Mouse (Mus musculus): ENCODE results near the gene Samd4. TPM values are rescaled to one million over a fixed set of nuclear protein-coding genes. Genes with fewer than 3 reads are reported as not detected.

Samd4 gene
- polyA plus RNA-seq, 3 experiments from 2014 or later = not detected

DNA sequence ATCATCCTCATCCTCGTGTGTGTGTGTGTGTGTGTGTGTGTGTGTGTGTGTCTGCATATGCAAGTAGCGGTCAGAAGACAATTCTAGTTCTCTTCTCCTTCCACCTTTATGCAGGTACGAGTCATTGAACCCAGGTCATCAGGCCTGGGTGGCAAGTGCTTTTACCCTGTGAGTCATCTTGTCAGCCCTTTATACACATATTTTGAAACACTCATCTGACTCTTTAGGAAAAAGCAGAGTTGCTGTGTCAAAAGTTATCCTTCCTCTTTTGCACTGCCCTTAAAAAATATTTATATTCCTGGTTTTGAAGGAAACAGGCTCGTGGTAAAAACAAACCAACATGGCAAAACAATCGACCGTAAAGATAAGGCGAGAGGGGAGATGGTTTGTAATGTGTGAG, 29.8 kb downstream of the Samd4 start:
- no peak for ATAC-seq

DNA sequence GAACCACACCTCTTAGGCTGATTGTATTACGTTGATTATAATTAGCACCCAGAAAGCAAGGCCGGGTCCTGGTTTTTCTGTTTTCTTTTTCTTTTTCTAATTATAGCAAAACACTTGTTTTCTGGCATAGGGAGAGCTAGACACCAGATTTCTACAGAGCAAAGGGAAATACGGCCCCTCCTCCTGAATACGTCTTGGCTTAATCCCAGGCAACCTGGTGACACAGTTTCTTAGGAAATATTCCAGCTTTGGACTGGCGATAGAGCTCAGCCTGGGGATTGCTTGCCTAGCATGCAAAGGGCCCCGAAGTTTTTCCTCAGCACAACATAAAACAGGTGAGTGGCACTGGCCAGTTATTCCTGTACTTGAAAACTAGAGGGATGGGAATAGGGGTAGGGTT, 31.7 kb downstream of the Samd4 start:
- ATAC-seq = no peak

DNA sequence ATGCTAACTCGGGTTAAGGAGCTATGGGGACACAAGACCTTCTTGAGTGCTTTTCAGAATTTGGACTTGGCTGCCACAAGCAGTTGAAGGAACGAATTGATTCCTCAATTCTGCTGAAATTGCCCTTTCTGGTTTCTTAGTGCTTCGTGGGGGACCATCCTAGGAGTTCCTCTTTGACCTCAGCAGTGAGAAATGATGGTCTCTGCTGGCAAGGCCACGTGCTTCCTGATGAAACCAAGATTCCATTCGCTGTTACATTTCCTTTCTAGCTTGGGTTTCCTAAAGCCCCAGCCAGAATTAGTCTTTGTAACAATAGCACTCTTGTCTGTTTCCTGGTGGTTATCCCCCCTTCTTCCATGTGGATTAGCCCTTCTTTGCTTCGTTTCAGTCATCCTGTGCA, 32.9 kb downstream of the Samd4 start:
- no peak for ATAC-seq

DNA sequence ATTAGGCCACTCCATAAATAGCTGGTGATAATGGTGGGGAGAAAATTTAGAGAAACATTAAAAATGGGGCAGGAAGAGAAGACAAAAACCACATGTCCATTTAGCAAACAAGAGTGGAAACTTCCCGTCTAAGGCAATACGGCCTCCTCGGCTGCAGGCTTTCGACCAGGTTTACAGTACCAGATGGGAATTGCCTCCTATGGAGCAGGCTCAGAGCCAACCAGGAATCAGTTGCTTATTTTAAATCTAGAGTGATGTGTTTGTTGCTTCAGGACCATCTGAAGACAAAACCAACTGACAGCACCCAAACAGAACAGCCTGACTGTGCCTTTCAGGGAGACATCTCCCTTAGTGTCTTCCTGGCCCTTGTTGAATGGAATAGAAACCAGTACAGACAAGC, 33.9 kb downstream of the Samd4 start:
- no peak for ATAC-seq

DNA sequence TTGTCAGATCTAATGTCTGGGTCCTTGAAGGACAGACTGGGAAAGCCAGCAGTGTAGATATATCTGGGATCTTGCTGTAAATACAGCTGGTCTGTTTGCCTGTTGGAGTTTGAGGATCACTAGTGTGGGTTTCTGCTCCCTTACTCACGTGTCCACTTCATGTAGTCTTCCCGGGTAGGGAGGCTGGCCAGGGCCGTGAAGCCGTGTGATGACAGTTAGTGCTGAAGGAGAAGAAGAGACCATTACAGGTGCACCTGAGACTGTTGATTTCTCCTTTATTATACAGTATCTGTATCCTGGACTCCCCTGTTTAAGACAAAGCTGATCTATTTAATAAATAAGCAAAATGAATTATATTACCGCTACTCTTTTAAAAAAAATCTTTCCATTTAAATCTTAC, 34.5 kb downstream of the Samd4 start:
- ATAC-seq = no peak

DNA sequence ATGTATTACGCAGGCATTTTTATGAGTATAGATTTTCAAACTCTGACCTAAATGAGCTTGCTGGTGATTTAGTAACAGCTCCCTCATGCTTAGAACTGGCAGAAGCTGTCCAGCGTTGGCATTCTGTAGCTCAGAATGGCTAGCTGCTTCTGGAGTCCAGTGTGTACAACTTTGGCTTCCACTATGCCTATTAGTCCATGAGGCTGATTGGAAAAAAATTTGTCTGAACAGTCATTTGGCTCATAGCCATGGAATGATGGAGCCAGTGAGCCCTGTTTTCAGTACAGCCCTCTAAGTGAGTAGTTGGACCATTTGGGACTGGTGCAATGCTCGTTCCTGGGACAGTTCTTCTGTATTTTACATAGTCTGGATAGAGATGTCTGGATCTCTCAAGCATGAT, 34.9 kb downstream of the Samd4 start:
- ATAC-seq = no peak

DNA sequence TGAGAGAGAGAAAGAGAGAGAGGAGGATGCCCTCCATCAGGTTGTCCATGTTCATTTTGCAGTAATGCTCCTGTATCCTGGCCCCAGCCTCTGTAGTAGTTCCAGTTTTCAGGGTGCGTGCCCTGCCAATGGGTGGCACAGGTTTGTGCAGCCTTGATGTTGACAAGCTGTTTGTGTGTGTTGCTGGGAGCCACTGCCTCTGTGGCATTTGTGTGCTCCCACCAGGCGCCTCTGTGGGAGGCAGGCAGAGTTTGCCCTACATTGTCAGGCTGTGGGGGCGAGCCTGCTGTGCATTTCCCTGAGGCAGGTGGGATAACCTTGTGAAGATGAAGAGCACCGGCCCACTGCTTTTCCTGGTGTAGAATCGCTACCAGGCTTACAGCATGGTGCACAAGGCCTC, 37.8 kb downstream of the Samd4 start:
- no peak for ATAC-seq

DNA sequence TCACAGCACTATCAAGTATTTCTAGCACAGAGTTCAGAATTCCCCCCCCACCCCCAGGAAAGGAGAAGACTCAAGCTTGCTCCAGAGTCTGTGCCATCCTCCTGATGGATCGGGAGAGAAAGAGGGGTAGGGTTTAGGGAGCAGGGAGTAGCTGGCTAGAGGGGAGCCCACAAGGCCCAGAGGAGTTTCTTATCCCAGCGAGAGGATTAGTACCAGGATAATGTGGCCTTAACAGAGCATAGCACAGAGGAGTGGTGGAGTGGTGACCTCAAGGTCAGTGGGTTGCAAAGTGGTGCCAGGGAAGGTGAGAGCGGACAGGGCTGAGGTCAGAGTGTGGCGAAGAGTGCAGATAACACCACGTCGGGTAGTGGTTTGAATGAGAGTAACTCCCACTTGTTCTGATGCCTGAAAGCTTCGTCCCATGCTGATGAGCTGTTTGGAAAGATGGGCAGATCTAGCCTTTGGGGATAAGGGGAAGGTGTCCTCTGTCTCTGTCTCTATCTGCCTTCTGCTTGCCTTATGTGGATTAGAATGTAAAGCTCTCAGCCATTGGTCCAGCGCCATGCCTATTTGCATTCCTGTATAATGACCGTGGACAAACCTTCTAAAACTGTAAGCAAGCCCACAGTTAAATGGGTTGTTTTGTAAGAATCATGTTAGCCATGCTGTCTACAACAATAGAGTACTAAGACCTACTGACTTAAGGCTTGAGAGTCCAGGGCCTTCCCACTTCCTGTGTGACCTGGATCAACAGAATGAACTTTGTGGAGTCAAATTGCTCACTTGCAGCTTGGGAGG, 38.7 kb downstream of the Samd4 start:
- ATAC-seq = no peak

DNA sequence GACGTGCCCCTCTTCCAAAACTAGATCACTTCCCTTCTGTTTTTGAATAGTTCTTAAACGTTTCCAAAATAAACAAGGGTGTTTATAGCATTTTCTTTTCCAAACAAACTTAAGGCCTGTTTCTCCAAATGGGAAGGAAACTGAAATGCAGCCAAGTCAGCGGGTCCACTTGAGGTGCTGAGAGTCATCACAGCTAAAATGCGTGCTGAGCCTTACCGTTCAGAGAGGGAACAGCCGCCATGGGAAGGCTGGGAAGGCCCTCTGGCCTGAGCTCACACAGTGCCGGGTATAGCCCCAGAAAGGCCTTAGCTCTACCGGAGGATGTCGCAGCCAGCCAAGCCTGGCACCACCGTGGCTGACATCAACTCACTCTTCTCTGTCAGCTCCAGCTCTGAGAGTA, 41.3 kb downstream of the Samd4 start:
- ATAC-seq = no peak

DNA sequence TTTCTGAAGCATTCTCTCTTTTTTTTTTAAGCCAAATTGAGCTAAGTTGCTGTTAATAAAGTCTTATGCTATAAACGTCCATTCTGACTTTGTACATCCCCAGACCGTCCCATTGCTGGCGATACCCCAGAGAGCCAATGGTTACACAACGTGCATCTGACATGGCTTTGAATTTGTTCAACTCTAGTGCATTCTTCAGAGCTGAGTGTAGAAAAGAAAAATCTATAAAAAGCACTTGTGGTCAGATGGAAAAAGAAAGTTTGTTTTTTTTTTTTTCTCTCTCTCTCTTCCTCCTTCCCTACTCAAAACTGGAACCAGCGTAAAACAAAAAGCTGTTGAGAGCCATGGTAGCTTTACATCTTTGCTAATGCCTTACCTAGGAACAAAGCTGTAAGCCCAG, 41.8 kb downstream of the Samd4 start:
- ATAC-seq = no peak

DNA sequence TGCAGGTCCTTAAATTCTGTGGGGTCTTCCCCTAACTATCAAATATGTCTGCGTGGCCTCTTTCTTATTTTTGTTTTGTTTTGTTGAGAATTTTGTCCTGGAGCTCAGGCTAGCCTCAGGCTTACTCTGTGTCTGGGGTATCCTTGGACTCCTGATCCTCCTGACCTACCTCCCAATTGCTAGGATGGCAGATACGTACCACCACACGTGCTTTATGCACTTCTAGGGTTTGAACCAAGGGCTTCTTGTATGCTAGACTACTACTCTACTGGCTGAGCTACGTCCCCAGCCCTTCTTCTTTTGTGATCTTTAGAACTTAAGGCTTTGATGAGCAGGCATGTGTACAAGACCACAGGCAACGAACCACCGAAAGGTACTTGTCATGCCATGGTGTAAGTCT, 45.9 kb downstream of the Samd4 start:
- ATAC-seq = no peak

DNA sequence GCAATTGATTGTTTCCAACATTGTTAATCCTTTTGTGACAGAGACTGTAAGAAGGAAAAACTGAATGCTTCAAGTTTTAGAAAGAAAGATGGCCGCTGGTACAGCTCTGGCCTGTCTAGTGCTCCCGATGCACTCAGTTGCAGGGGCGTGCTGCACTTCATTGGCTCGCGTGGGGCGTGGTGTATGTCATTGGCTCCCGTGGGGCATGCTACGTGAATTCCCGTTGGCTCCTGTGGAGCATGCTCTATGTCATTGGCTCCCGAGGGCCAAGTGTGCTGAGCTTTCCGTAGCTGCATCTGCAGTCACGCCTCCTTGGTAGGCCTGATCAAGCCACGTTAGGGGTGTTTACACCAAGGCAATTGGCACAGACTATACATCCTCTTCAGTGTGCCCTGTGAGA, 49.5 kb downstream of the Samd4 start:
- ATAC-seq = no peak

DNA sequence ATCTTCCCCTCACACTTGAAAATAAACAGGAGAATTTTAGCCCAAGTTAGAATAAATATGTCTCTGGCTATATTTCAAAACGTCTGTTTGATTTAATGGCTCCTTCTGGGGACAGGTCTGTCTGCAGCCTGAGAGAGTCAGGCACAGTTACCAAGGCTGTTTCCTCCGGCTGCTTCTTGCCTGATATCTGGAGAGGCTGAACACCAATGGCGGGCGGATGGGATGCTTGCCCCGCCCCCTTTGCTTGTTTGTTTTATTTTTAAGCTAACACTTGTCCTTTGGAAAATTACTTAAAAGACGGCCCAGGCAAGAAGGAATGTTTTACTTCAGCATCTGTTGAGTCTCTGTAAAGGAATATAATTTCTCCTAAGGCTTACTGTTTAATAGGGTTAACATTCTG, 50.1 kb downstream of the Samd4 start:
- ATAC-seq = no peak

DNA sequence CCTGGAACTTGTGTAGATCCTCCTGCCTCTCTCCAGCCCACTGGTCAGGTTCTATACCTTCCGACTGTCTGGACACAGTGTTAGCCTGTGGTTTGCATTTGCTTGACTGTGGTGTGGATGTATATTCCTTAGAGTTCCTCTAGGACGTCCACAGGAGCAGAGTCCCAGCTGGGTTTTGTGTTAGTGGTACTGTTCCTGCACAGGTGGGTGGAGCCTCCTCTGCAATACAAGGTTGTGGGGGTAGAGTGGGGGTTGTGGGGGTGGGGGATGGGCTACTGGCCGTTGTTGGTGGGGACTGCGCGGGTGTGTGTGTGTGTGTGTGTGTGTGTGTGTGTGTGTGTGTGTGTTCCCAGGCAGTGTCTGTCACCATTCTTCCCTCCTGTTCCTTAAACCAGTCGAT, 58.4 kb downstream of the Samd4 start:
- ATAC-seq = no peak

DNA sequence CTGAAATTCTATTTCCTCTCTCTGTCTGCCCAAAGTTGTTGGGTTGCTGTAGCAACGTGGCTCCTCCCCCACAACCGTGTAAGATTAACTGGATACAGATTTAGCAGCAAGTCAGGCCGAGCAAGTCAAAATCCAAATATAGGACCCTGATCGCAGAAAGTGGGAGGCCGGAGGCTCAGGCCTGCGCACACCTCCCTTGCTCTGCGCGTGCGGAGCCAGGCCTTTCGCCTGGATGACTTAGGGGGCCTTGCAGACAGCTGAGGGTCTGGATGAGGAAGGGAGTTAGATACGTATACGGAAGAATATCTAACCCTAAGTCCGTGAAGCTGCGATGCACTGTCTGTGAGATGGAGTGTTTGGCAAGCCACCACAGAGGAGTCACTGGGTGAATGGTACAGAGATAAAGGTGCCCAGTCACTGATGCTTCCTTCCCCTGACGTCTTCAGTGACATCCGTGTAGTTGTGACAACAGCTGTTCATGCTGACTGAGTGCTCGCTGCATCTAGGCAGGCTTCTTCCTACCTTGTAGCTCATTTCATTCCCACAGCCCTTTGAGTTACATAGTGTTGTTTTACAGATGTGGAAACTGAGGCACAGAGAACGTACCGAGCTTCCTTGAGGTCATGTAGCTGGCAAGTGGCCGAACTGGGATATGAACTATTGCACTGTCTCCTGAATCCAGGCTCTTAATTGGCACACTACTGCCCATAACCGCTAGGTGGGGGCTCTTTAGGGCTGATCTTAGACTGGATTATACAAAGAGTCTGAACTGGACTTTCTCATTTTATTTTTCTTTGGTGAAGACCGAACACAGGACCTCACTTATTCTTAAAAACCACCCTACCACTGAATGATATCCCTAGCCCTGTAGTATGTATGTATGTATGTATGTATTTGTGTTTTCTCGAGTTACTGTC, 59.5 kb downstream of the Samd4 start:
- ATAC-seq = no peak

DNA sequence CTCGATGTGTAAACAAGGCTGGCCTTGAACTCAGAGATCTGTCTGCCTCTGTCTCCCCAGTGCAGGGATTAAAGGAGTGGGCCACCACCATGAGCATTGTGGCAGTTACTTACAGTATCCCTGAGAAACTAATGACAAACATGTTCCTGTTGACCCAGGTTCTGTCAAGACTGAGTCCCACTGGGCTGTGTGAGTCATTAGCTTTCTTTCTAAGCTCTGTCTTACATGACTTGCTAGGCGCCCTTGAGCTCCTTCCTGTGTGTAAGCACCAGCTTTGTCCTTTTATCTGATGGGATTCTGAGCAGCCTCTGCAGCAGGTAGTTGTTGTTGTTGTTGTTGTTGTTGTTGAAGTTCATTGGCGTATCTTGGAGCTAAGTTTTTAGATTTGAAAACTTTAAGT, 61.8 kb downstream of the Samd4 start:
- ATAC-seq = no peak

DNA sequence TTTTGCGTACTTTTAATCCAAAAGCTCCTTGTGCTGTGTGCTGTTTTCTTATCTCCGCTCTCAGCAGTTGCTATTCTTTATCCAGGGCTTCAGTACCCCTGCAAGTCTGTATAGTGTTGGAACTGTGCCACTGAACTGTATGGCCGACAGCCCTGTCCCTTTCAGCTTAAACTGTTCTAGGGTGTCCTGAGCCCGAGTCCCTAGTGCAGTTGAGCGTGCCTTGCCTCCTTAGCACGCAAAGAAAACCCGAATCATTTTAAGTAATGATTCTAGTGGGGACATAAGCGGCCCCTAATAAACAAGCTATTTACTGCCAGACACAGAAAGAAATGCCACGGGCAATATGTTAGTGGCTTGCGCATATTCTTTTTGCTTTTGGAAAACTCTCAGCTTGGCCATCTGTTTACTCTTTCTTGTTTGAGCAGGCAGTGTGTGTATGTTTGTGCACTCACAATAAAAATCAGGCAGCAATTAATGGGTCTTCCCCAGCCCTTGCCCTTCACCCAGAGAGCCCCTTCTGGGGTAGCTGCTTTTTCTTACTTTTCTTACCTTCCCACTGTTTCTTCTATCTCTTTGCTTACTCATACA, 63.3 kb downstream of the Samd4 start:
- ATAC-seq = no peak

DNA sequence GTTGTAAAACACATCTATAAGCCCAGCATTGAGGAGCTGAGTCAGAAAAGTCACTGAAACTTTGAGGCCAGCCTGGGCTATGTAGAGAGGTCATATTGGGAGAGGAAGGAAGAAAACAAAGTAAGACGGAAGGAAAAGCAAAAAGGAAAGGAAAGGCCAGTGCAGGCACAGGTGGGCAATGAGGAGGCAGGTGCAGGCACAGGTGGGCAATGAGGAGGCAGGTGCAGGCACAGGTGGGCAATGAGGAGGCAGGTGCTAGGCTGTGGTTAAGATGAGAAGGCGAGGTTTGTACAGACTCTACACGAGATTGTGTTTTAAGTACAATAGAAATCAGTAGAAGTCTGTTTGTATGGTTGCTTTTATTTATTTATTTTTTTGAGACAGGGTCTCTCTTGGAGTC, 65.0 kb downstream of the Samd4 start:
- ATAC-seq = no peak

DNA sequence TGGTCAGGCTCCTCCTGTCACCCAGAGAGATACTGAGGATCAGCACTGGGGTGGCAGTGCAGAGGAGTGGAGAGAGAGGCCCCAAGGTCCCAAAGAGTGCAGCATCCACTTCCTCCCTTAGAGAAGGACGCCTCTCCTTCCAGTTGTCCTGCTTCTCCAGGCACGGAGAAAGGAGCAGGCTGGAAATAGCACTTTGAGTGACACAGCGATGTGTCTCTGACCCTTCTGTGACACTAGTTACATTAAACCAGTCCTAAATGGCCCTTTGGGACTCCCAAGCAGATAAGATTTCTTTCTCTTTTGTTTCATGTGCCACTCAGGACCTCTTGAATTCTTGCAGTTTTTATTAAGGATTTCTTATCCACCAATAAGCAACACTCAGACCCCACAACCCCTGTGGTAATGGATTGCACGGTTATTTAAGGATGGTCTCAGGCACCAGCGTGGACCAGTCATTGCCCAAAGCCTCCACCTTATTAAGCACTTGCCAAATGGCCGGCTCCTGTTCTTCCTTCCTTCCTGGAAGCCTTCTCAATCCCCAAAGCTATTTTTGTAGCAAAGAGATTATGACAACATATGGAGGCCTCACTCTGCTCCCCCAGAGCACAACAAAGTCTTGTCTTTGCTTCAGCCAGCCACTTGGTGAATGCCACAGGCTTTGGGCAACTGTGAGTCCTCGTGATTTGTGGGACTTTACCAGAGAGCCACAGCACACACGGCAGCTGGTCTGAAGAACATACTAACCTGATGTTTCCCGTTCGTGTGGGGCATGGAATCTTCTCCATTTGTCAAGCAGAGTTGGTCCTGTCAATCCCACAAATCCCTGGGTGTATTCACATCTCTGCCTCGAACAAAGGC, 68.1 kb downstream of the Samd4 start:
- ATAC-seq = no peak

DNA sequence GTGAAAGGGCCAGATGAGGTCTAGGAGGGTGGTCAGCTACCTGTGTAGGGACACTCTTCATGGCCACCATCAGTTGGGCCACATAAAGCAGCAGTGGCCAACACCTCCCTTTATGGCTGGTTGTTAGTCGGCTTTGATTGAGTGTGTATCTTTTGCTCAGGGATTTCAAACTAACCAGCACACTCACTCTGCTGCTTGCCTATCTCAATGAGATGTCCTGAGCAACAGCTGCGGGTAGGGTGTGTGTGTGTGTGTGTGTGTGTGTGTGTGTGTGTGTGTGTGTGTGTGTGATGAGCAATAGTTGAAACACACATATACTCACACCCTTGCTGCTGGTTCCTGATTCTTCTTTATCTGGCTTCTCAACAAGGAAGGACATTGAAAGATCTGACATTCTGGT, 69.6 kb downstream of the Samd4 start:
- no peak for ATAC-seq

DNA sequence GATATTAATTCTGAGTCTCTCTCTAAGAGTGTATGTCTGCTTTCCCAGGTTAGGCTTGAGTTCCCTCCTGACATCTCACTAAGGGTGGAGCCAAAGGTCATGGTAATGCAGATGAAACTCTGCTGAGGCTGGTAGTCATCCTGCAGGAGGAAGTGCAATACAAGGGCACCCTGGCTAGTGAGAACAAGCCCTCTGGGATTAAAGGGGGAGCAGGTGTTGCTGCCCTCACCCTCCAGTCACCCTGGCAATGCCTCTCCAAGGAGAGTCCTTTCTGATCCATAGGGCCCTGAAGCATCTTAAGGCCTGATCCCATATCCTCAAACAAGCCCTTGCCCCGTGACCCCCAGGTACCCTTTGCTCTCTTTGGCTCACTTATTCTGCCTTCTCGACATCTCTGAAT, 72.5 kb downstream of the Samd4 start:
- no peak for ATAC-seq

DNA sequence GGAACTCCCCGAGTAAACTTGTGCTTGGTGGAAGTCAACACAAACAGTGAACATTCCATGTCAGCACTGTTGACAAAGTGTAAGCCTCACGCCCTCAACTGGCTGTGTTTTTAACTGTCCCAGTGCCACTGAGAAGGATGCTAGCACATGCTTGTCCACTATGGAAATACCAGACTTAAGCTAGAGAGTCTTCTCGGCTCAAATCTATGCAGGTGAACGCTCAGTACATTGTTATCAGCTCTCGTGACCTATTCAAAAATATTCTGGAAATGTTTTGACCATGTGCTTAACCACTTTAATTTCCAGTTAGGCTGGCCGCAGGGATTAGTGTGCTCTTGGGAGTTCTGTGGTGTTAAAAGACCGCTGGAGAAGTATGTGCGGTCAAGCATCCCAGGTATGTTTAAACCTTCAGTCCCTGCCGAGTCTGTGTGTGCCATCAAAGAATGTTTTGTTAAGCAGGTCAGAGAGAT, 73.0 kb downstream of the Samd4 start:
- no peak for ATAC-seq

DNA sequence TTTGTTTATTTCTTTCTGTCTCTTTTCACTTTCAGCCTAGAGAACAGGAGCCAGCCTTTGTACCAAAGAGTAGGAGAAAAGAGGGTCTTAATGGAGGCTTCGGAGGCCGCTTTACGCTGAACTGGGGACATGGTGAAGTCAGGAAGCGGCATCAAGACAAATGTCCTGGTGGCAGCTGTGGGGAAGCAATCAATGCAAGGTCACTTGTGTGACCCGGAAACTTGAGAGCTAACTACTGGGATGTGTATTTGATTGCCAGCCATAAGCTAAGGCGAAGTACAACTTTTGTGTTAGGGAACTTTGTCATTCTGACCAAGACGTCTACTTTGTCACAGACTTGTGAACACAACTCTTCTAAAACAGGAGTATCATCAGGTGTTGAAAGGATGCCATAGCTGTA, 73.5 kb downstream of the Samd4 start:
- ATAC-seq = no peak

All from inflammation-experienced regulatory T-cells, adult 6 months (primary cell).